Mouse (Mus musculus) erythroblast, adult 5-6 weeks (primary cell): ENCODE measurements around the gene Rhot1. TPM values are rescaled to one million over a fixed set of nuclear protein-coding genes. Genes with fewer than 3 reads are reported as not detected.
"Not testable (repeated sequence)": the region's sequence is repeated elsewhere in the genome, so short reads cannot be mapped to it uniquely, and the experiment has no call there.

Experiments
- ATAC-seq: replicated peaks from 2 replicates; pipeline ENCODE4 v1.8.0; 2016; ENCODE audit warnings: moderate number of reproducible peaks, mild to moderate bottlenecking, moderate TSS enrichment, inconsistent platforms; ENCODE audit not compliant: poor library complexity, low FRiP score, severe bottlenecking
- total RNA-seq, 2 experiments: library from RNA; stranded (forward) in 1 of 2; stranded (reverse) in 1 of 2; fragments of 150-400 nt in 1 of 2; fragments of 200-764, 138-1000 nt in 1 of 2; gene quantifications; 2 replicates each; pipeline versions ENCODE4 v1.2.3 to v1.2.4; 2015 to 2017; ENCODE audit warnings: low replicate concordance in 2 of 2

Gene Rhot1
- total RNA-seq, 2 experiments from 2014 or later = 10.2 to 10.3 TPM

GRCm38 (mm10) chr11:80185441-80185976, 23.3 kb upstream of the Rhot1 start:
- ATAC-seq = not testable (repeated sequence)

- ATAC-seq = no peak
Observed at GRCm38 (mm10) chr11:80190280-80190679, 18.5 kb upstream of the Rhot1 start.

- ATAC-seq = no peak
Observed at GRCm38 (mm10) chr11:80193827-80194226, 15.0 kb upstream of the Rhot1 start.

GRCm38 (mm10) chr11:80196351-80196750, 12.5 kb upstream of the Rhot1 start:
- ATAC-seq = no peak

GRCm38 (mm10) chr11:80199316-80199715, 9.5 kb upstream of the Rhot1 start:
- ATAC-seq = no peak

GRCm38 (mm10) chr11:80199773-80200172, 9.0 kb upstream of the Rhot1 start:
- no peak for ATAC-seq

GRCm38 (mm10) chr11:80200326-80200725, 8.5 kb upstream of the Rhot1 start:
- ATAC-seq = no peak

- ATAC-seq = no peak
Observed at GRCm38 (mm10) chr11:80202296-80202695, 6.5 kb upstream of the Rhot1 start.

- no peak for ATAC-seq
Observed at GRCm38 (mm10) chr11:80204037-80204436, 4.8 kb upstream of the Rhot1 start.

- ATAC-seq = no peak
Observed at GRCm38 (mm10) chr11:80204941-80205340, 3.9 kb upstream of the Rhot1 start.

- ATAC-seq = peak; percentile 19
Observed at GRCm38 (mm10) chr11:80208465-80208859, 357 bp upstream of the Rhot1 start.

GRCm38 (mm10) chr11:80210321-80210720, 1.5 kb downstream of the Rhot1 start:
- no peak for ATAC-seq

GRCm38 (mm10) chr11:80212282-80212681, 3.5 kb downstream of the Rhot1 start:
- no peak for ATAC-seq

GRCm38 (mm10) chr11:80215291-80215690, 6.5 kb downstream of the Rhot1 start:
- no peak for ATAC-seq

GRCm38 (mm10) chr11:80218657-80219293, 10.0 kb downstream of the Rhot1 start:
- no peak for ATAC-seq

- ATAC-seq = not testable (repeated sequence)
Observed at GRCm38 (mm10) chr11:80230066-80230465, 21.2 kb downstream of the Rhot1 start.

GRCm38 (mm10) chr11:80237278-80237677, 28.5 kb downstream of the Rhot1 start:
- no peak for ATAC-seq

GRCm38 (mm10) chr11:80238306-80238705, 29.5 kb downstream of the Rhot1 start:
- no peak for ATAC-seq

GRCm38 (mm10) chr11:80247026-80247425, 38.2 kb downstream of the Rhot1 start:
- ATAC-seq = no peak

GRCm38 (mm10) chr11:80248531-80248930, 39.7 kb downstream of the Rhot1 start:
- no peak for ATAC-seq

- ATAC-seq = no peak
Observed at GRCm38 (mm10) chr11:80264137-80264536, 55.3 kb downstream of the Rhot1 start.

- ATAC-seq = no peak
Observed at GRCm38 (mm10) chr11:80271096-80271495, 62.3 kb downstream of the Rhot1 start.
